Mouse (Mus musculus) MEL (cell line): ENCODE data around the gene Rasl2-9.

ENCODE experiments used
- CTCF ChIP-seq, 3 experiments: IDR thresholded peaks in 2 of 3; conservative IDR thresholded peaks in 1 of 3; 2 replicates each; pipeline ENCODE4 v1.5.1; 2011 to 2012; ENCODE audit warnings: low read length in 3 of 3, low read depth in 2 of 3, mild to moderate bottlenecking in 2 of 3, improper control_type of control experiment in 1 of 3, inconsistent platforms in 1 of 3, mixed read lengths in 1 of 3, moderate library complexity in 1 of 3; ENCODE audit not compliant: control insufficient read depth in 1 of 3, insufficient read depth in 1 of 3, poor library complexity in 1 of 3, severe bottlenecking in 1 of 3
- E2F4 ChIP-seq: IDR thresholded peaks from 2 replicates; pipeline ENCODE4 v1.6.1; 2011; ENCODE audit warnings: low read depth, low read length, improper control_type of control experiment, borderline replicate concordance
- GATA1 ChIP-seq: IDR thresholded peaks from 2 replicates; pipeline ENCODE4 v1.6.1; 2011; ENCODE audit warnings: low read depth, low read length, improper control_type of control experiment
- KAT2A ChIP-seq: conservative IDR thresholded peaks from 2 replicates; pipeline ENCODE4 v1.6.1; 2012; ENCODE audit warnings: low read depth, low read length, improper control_type of control experiment, inconsistent platforms
- MEF2A ChIP-seq: IDR thresholded peaks from 2 replicates; pipeline ENCODE4 v1.6.1; 2014; ENCODE audit warnings: low read depth, mild to moderate bottlenecking, inconsistent platforms, low read length, improper control_type of control experiment; ENCODE audit not compliant: poor library complexity, insufficient replicate concordance, severe bottlenecking; ENCODE audit errors: extremely low read depth
- MYB ChIP-seq: IDR thresholded peaks from 2 replicates; pipeline ENCODE4 v1.6.1; 2011; ENCODE audit warnings: mild to moderate bottlenecking, low read depth, low read length, improper control_type of control experiment
- MYC ChIP-seq: IDR thresholded peaks from 2 replicates; pipeline ENCODE4 v1.6.1; 2011; ENCODE audit warnings: low read depth, mild to moderate bottlenecking, low read length, improper control_type of control experiment, moderate library complexity
- POLR2A ChIP-seq, 2 experiments: IDR thresholded peaks; 2 replicates each; pipeline ENCODE4 v1.6.1; 2011 to 2012; ENCODE audit warnings: low read length in 2 of 2, mild to moderate bottlenecking in 2 of 2, control low read depth in 1 of 2, improper control_type of control experiment in 1 of 2, low read depth in 1 of 2, moderate library complexity in 1 of 2; ENCODE audit not compliant: control insufficient read depth in 1 of 2, insufficient read depth in 1 of 2, poor library complexity in 1 of 2
- POLR2AphosphoS2 ChIP-seq: IDR thresholded peaks from 2 replicates; pipeline ENCODE4 v1.6.1; 2011; ENCODE audit warnings: low read length, improper control_type of control experiment
- POLR2AphosphoS5 ChIP-seq: IDR thresholded peaks from 2 replicates; pipeline ENCODE4 v1.6.1; 2012; ENCODE audit warnings: low read depth, borderline replicate concordance, mild to moderate bottlenecking, inconsistent platforms, low read length, moderate library complexity, mixed read lengths
- SMC3 ChIP-seq: IDR thresholded peaks from 2 replicates; pipeline ENCODE4 v1.6.1; 2011; ENCODE audit warnings: low read depth, low read length, improper control_type of control experiment
- TCF12 ChIP-seq: IDR thresholded peaks from 2 replicates; pipeline ENCODE4 v1.6.1; 2014; ENCODE audit warnings: low read depth, mild to moderate bottlenecking, inconsistent platforms, low read length, improper control_type of control experiment, moderate library complexity
- USF2 ChIP-seq, 2 experiments: IDR thresholded peaks; 2 replicates each; pipeline ENCODE4 v1.6.1; 2011 to 2012; ENCODE audit warnings: improper control_type of control experiment in 2 of 2, low read length in 2 of 2, borderline replicate concordance in 1 of 2, inconsistent platforms in 1 of 2, low read depth in 1 of 2, mild to moderate bottlenecking in 1 of 2; ENCODE audit not compliant: insufficient read depth in 1 of 2
- ZNF384 ChIP-seq: IDR thresholded peaks from 2 replicates; pipeline ENCODE4 v1.6.1; 2012; ENCODE audit warnings: low read depth, mild to moderate bottlenecking, inconsistent platforms, low read length, improper control_type of control experiment

GRCm38 (mm10) chr7:5109301-5109700 lies 16.4 kb downstream of the Rasl2-9 start:
- TF ChIP-seq POLR2AphosphoS5 (no peak), KAT2A (no peak), MYB (no peak), CTCF (IDR thresholded peaks at IDR 0.05 in 2 of 3, conservative IDR thresholded peaks at IDR 0.05 in 1 of 3; ENCODE audit: control insufficient read depth in 1 of 3, insufficient read depth in 1 of 3, low read depth in 2 of 3, low read length in 3 of 3, poor library complexity in 1 of 3, severe bottlenecking in 1 of 3) (peak in 1 of 3 experiments; percentile 9; a peak in 1 of 6 replicates), TCF12 (no peak), MEF2A (no peak), ZNF384 (no peak), E2F4 (no peak), USF2 (IDR thresholded peaks at IDR 0.05; ENCODE audit: borderline replicate concordance in 1 of 2, insufficient read depth in 1 of 2, low read depth in 1 of 2, low read length in 2 of 2) (no peak), MYC (no peak), SMC3 (no peak), POLR2A (IDR thresholded peaks at IDR 0.05; ENCODE audit: control insufficient read depth in 1 of 2, insufficient read depth in 1 of 2, low read depth in 1 of 2, low read length in 2 of 2, poor library complexity in 1 of 2) (no peak), GATA1 (no peak), POLR2AphosphoS2 (no peak)
